Mouse (Mus musculus) heart, adult 9 months (tissue): ENCODE measurements around the gene Gch1.

ENCODE experiments used
- DNase-seq, 2 experiments: peaks; one replicate each; pipeline ENCODE4 v3.0.0; 2022; ENCODE audit warnings: low spot score in 2 of 2

Gch1 gene

DNA sequence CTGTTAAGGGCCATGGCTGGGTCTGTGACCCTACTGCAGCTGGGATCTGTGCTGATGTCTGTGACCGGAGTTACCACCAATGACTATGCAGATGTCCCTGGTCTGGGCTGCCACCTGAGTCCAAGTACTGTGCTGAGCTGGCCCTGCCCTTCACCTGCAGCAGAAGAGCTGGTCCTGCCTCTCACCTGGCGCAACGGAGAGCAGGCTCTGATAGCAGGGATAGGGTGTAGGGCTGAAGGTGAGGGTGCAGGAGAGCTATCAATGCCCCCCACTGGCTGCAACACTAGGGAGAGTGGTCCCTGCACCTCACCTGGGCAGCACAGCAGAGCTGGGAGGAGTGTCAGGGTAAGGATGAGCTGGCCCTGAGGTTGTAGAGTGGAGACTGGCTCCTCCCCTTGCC is 17.4 kb upstream of the Gch1 start:
- DNase-seq = no peak

DNA sequence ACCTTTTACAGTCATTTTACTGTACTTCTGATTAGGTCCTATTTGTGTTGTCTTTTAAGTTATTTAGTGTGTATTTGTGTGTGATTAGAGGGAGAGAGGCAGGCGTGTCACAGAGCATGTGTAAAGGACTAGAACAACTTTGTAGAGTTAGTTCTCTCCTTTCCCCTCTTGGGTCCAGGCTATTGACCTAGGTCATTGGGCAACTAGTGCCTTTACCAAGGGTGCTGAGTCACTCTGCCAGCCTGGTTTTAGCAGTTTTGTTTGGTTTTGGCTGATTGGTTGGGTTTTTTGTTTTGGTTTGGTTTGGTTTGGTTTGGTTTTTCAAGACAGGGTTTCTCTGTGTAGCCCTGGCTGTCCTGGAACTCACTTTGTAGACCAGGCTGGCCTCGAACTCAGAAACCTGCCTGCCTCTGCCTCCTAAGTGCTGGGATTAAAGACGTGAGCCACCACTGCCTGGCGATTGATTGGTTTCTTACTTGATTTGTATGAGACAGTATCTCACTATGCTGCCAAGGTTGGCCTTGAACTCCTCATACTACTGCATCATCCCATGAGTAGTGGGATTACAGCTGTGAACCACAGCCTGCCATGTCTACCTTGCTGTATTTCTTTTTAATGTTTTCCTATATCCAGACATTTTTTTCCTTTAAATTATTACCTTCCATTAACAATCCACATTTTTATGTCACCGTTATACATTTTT is 16.2 kb upstream of the Gch1 start:
- no peak for DNase-seq

DNA sequence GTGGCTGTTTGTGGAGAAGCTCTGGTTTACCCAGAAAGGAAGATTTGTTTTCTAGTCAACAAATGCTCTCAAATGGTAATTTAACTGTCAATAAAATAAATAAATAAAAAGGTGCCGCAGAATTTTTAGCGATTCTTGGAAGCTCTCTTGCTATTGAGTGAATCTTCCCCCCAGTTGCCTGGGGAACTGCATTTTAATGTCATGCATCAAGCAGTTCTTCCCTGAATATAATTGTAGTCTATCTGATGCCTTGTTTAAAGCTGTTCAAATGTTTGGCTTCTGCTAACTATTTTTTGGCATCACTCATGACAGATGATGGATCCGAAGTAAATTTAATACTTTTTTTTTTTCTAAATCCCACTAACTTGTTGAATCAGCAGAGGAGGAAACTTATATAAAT is 8.1 kb upstream of the Gch1 start:
- no peak for DNase-seq

DNA sequence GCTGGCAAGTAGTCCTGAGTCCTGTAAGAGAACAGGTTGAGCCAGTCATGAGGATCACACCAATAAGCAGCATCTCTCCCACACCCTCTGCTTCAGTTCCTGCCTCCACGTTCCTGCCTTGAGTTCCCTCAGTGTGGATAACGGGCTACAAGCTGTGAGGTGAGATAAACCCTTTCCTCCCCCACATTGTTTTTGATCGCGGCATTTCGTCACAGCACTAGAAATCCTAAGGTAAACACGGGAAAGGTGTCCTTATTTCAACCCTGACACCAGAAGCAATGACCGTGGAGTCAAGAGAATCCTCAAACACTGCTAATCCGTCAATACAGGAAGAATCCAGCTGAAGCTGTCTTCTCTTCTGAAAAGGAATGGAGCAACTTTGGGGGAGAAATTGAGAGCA is 7.5 kb upstream of the Gch1 start:
- no peak for DNase-seq

DNA sequence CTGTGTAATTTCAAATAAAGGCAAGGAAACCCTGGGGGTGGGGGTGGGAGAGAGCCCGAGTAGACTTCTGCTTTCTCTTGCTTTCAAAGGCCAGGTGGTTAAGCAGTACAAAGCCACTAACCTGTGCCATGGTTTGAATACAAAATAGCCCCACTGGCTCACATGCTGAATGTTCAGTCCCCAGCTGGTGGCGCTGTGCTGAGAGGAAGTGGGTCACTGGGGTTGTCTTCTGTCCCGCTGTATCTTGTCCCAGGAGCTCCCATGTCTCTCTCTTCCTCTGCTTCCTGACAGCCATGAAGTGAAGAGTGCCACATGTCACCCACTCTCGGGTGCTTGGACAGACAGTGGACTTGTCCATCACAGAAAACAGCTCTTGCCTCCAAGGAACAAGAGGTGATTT is 4.9 kb upstream of the Gch1 start:
- DNase-seq = no peak

DNA sequence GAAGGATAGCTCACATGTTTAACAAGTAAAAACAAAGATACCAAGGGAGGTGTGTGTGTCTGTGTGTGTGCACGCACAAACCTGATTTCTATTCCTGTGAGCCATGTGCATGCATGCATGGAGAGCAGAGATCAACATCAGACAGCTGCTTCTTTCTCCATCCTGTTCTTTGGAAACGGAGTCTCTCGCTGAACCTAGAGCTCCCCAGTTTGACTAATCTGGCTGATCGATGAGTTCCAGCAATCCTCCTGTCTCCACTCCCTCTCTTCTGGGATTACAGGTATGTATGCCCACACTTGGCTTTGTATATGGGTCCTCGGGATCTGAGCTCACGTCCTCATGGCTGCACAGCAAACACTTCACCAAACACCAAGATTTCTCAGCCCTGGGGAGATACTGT is 4.3 kb upstream of the Gch1 start:
- no peak for DNase-seq

DNA sequence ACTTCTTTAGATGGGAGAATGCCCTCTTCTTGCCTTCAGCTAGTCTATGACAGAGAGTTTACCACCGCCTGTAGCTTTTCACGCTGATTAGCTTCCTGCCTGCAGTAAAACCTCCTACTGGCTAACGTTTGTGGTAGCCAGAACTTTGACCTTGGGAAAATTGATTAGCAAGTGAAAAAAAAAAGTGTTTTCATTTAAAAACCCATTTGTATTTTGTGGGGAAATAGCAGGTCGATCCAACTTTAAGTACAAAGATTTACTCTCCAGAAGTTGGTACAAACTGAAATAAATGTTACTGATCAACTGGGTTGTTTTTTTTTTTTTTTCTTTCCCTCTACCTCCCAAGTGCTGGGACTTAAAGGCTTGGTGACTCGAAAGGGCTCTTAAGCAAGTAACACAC is 2.6 kb upstream of the Gch1 start:
- DNase-seq = no peak

DNA sequence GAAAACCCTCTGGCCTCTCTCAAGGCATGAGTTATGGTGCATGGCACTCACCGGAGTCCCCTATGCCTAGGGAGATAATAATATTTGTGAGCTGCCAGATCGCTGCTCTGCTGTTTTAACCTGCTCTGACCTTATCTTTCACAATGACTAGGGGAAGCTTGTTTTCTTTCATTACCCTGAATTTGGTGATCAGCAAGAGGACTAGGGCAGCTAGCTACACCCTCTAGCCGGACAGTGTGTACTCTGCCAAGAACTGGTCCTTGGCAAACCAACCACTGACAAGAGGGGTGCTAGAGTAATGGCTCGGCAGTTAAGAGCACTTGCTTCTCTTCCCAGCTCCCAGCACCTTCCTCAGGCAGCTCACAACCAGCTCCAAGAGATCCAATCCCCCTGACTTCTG is 1.4 kb upstream of the Gch1 start:
- peak in 1 of 2 experiments; percentile 26 for DNase-seq

DNA sequence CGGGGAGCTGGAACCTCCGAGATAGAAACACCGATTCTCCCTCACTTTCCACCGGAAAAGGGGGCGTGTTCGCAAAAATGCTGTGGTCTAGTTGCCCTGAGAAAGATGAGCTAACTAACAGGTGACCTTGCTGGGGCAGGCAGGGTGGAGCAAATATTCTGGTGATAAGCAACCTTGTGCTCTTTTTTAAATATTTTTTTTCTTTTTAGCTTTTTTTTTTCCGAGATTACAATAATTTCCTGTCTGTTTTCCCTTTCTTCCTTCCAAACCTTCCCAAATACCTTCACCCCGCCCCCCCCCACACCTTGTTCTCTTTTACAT is 382 bp upstream of the Gch1 start:
- DNase-seq = no peak

DNA sequence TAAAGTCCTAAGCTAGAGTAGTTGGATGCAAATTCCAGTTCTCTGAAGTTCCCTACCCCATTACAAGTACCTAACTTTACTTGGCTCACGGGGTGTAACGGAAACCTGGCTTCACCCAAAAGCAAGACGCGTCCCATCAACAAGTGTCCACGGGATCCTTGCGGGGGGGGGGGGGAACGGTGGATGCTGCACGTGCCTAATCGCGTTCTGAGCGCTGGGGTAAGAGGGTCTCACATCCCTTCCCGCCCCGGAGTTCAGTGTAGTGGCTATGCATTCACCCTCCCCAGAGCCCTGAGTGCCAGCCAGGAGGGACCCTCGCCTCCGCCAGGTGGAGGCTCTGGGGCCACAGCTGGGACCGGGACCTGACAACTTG is 752 bp downstream of the Gch1 start:
- DNase-seq = peak in 1 of 2 experiments; percentile 44

DNA sequence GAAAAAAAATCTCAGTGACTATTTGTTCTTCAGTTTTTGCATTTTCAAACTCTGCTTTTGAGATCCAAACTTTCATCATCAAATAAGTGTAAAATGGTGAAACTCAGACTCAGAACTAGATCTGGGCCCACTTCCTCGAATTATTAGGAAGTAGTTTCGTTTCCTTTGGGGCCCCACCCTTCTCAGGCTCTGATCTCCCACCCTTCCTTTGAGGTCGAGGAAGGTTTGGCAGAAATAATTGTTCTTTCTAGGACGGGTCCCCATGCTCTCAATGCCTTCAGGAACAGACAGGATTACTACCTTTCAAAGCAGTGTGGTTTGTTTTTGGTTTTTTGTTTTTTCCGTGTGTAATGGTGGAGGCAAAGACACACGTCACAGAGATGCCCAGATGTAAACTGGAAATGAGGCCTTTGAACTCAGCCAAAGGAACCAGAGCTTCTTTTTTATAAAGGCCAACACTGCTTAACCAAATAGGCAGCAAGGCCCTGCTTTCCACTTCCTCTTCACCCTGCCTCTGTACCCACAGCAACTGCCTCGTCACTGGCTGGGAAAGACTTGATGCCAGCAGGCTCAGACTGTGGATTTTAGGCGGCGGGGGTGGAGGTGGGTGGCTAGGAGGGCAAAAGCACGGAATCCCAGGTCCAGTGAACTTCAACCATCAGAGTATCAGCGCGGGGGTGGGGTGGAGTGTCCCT is 1.4 kb downstream of the Gch1 start:
- DNase-seq = peak; percentile 34 to 65

DNA sequence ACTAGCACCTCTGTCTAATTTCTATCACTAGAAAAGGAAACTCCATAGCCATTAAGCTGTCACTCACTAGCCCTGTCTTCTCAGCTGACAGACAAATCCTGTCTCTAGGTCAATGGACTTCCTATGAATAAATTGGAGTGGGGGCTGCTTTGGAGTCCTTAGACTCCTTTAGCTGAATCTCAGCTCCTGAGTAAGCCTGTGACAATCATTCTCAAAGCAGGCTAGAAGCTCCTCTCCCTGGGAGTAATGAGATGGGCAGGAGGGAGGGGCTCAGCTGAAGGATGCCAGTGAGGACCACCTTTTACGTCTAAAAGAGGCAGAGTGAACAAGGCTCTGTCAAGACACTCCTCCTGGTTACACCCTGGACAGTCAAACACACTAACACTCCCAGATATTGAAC is 2.0 kb downstream of the Gch1 start:
- DNase-seq = no peak

DNA sequence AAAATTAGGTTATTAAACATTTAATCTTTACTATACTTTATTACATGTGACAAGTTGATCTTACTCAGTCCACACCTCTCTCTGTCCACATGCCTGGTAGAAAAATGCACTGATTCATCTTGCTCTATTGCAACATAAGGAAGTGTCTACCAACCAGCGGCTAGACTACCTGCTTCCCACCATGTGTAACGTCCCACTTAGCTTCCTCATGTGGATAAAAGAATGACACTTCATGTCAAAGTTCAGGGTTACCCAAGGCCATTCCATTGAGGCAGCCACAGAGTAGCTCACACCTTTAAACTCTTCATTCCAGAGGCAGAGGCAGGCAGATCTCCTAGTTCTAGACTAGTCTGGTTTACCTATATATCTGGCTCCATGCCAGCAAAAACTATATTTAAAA is 2.7 kb downstream of the Gch1 start:
- DNase-seq = no peak

DNA sequence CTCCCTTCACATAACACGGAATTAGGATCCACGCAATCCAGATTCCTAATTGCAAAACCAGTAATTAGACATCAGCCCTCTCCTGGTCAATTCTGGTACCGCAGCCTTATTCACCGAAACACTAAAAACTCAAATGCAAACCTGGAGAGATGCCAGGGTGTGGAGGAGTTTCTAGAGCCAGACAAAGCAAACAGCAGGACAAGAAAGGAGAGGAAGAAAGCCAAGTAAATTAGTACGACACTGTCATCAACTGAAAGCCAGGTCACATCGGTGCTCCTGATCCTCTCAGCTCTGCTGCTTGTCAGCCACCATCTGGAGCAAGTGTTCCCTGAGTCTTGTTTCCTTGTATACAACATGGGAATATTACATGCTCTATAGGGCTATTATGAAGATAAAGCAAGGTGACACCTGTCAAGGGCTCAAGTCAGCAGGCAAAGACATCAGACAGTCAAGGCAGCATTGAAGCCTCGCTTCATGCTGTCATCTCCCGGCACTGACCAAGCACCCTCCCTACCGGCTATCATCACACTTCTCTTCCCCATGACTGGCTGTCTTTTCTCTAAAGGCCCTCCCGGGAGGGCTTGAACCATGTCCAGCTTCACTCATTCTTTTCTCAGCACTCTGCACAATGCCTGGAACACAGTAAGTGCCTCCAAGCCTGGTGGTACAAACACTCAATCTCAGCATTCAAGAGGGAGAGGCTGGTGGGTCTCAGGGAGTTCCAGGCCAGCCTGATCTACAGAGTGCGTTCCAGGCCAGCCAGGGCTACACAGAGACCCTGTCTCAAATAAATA is 7.5 kb downstream of the Gch1 start:
- peak; percentile 37 to 54 for DNase-seq

DNA sequence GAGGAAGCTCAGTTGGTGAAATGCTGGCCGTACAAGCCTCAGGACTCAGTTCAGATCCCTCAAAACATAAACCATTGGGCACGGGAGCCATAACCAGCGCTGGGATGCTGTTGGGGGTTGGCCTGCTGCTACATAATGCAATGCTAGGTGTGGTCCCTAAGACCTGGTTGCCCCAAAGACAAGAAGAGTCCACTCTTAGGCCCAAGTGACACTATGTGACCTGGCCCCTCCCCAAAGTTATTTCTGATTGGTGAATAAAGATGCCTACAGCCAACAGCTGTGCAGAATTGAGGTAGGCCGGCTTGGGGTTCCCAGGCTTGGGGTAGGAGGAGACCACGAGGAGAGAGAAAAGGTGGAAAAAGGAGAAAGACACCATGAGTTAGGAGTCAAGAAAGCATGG is 10.4 kb downstream of the Gch1 start:
- DNase-seq = no peak

DNA sequence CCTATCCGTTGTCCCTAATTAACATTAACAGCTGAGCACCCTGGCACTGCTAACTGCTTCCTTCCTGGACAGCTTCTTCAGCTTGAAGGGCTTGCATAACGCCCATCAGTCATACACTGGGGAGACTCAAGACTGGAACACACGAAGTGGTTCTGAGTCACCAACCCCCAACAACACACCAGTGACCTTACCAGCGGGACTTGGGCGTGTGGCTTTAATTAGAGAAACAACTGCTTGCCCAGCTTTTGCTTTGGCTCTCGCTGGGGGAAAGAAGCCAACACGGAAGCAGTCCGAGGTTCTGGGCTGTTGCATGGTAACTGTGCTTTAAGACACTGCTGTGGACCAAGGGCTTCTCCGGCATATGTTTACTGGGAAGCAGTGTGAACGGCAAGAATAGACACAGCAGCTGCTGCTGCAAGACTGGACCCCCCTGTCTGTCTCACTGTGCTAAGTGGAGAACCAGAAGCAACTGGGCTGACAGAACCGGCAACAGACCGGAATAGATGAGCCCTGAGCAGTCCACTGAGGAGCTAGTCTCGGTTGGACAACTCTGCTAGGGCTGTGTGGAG is 11.3 kb downstream of the Gch1 start:
- peak; percentile 84 to 85 for DNase-seq

DNA sequence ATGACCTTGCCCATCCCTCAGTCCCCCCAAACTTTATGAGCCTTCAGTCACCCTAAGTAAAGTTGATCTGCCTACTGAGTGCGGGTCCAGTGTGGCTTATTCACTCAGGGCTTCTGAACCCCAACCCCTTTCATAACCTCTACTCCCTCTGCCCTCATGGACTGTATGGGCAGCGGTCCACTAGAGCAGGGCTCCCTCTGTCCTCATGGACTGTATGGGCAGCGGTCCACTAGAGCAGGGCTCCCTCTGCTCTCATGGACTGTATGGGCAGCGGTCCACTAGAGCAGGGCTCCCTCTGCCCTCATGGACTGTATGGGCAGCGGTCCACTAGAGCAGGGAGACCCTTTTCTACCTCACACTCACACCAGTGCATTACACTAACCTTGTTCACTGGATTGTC is 13.0 kb downstream of the Gch1 start:
- DNase-seq = no peak

DNA sequence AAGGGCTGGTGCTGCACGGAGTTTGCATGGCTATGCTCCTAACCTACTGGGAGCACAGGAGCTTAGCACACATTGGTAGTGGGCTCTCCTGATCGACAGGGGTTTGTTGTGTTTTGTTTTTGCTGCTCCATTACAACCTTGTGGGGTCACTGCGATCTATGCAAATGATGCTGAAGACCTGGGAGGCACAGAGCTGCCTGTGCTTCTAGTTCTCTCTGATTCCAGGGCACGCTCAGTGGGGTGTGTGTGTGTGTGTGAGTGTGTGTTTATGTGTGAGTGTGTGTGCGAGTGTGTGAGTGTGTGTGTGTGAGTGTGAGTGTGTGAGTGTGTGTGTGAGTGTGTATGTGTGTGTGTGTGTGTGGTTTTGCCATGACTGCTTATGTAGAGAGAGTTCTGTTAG is 14.1 kb downstream of the Gch1 start:
- DNase-seq = no peak

DNA sequence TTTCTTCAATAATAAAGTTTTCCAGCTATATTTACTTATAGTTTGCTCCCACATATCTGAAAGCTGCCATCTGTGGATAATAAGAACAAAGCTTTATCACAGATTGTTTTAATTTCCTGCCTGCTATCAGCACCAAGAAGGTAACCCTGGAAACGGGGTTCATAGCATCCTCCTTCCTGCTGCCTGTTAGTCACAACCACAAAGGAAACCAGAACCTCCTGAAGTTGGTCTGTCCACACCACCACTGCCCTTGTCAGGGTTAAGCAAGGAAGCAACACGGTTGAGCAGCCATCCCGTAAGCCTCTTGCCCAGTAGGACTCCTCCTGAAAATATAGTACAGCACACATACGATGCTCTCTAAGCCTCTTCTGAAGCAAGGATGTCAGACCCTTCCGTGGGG is 17.1 kb downstream of the Gch1 start:
- no peak for DNase-seq

DNA sequence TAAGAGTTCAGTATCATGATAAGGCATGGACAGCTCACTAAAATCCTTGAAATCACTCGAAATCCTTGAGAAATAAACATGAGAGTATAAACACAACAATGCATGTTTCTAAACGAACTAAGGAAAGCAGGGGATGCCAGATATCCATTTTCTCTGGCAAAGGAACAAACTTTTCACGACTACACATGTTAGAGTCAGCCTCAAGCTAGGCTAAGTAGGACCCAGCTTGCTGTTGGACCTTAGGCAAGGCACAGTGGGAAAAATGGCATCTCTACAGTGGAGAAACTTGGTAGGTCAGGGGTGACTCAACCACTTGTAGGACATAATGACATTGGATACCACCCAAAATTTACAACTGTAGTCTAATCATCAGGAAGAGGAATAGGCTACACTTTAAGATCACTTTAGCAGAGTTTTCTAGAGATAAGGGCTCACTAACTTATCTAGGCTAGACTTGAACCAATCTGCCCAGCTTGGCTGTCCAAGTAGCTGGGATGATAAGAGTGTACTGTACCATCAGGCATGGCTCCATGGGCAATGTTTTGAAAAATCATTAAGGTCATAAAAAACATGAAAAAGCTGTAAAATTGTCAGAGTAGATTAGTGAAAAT is 18.6 kb downstream of the Gch1 start:
- DNase-seq = no peak

DNA sequence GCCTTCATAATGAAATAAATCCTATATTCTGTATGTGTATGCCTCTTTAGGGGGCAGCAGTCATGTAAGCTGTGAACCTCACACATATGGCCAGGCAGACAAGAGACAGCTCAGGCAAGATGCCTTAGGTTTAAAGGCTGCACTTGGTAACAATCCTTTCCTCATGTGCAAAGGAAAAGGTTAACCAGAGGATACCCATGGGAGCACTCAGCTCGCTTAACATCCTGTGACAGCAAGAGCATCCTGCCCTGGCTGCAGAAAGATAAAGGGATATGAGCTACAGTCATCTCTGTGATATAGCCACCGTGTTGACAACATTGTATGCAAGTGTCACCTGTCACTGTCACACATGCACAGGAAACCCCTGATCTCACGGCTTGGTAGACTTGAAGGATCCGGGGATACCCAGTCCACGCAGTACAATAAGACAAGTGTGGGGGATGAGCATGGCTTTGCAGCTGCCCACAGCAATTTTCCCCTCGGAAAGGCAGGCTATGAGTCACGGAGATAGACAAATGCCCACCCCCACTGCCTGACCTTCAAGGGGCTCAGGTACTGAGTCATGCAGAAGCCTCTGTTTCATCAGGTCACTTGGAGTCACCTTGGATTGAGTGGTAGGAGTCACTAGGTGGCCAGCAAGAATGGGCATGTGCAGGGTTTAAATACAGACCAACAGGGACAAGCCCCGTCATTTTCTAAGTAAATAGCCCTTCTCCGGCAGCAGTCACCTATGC is 19.4 kb downstream of the Gch1 start:
- DNase-seq = no peak

DNA sequence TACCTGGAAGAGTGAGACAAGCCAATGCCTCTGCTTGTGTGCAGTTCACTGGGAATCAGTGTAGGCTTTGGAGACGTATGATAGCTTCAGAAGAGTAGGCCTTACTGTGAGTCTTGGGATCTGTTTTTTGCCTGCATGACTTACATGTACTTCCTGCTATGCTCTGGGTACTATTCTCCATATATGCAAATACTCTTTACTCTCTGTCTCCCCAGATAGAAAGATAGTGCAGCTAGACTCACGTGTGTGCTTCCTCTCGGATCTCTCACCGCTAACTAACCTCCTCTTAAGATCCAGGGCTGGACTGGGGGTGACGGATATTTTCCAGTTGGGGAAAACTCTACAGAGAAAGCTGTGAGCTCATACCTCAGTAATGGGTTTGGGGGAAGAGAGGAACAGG is 23.5 kb downstream of the Gch1 start:
- DNase-seq = no peak
